Mouse (Mus musculus) cerebral cortex, adult 2 months (tissue): ENCODE results near the gene Miip.

Experiments
- WGBS: fragments of 180-500 bp; shearing (Covaris S2); methylation state at CpG from one replicate; pipeline ENCODE4 v1.1.7; 2018; 5-methylcytosine and 5-hydroxymethylcytosine counted together

The Miip gene

DNA sequence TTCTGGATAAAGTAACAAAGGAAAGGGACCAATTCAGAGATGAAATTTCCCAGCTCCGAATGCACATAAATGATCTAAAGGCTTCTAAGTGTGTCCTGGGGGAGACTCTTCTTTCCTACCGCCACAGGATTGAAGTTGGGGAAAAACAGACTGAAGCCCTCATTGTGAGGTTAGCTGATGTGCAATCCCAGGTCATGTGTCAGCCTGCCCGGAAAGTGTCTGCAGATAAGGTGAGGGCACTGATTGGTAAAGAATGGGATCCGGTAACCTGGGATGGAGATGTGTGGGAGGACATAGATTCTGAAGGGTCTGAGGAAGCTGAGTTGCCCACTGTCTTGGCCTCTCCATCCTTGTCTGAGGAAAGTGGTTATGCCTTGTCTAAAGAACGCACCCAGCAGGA lies 622 bp upstream of the Miip start:
- WGBS, result 7% methylated on average over 5 of the region's 5 CpGs

DNA sequence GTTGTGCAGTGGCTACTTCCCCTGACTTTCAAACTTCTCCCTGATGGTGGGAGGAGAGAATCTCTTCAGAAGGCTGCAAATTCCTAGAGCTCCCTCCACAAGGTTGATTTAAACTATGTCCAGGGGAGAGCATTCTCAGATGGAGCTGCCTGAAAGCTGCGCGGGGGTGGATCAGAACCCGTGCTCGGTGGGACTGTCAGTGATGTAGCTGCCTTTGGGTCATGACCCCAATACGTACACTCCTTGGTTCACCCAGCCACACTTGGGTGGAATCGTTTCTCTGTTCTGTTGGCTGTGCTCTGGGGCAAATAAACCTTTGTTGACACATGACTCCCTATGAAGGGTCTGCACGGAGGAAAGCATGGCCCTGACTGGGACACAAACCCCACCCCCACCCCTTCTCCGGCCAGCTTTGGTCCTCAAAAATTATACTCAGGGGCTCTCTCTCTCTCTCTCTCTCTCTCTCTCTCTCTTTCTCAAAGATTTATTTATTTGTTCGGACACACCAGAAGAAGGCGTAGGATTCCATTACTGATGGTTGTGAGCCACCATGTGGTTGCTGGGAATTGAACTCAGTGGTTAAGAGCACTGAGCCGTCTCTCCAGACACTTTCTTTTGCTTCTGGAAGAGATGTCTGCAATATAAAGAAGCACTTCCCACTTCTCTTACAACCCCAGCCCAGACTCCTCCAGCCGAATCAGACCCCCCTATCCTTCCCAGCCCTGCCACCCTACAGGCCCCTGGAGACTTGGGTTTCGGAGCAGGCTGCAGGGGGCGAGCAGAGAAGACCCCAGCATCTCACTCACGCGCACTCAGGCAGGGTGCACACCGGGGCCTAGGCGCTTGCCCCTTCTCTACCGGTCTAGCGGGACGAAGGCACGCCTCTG lies 810 bp downstream of the Miip start:
- WGBS, result 5% methylated on average over 22 of the region's 22 CpGs

DNA sequence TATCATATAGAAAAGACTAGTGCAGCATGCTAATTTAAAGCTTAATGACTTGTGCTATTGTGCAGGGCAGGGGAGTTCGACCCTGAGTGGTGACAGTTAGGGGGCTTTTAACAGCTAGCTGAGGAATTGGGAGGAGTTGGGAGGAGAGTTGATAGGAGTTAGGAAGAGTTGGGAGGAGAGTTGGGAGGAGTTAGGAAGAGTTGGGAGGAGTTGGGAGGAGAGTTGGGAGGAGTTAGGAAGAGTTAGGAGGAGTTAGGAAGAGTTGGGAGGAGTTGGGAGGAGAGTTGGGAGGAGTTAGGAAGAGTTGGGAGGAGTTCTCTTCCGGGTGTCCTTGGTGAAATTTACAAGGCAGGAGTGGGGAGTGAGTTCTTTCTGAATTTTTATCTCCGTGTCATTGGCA lies 1.8 kb downstream of the Miip start:
- WGBS, result 46% methylated on average over 3 of the region's 3 CpGs

DNA sequence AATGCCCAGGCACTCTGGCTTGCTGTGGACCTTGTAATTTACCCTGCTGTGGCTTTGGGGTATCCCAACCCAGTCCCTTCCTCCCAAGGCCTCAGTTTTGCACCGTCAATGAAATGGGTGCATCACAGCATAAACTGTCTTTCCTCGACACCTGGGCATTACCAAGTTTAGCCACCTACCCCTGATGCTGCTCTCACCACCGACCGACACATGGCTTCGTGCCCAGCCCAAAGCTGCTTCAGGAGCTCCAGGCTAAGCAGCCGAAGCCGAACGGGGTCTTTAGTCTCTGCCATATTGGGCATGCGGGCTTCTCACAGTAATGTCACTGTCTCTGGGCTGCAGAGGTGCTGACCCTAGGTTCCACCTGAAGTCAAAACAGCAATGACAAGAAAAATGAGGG lies 2.6 kb downstream of the Miip start:
- 93% methylated on average over 9 of the region's 9 CpGs for WGBS

DNA sequence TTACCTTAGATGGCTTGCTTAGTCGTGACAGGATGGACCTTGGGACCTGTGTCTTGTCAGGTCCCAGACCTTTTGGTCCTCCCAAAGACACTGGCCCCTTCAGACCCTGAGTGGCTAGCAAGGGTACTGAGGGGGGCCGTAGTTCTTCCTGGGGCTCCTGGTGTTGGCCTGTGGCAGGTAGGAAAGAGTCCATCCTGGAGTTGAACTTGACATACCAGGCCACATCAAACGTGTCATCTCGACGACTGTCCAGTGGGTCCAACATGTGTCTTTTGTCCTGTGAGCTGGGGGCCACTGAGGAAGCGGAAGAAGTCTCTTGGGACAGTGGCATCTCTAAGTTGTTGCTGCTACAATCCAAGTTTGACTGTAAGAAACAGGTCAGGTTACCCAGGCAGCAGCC lies 3.0 kb downstream of the Miip start:
- 92% methylated on average over 6 of the region's 6 CpGs for WGBS

- WGBS, result 94% methylated on average over 3 of the region's 3 CpGs
Measured at GRCm38 (mm10) chr4:147862051-147862450, 6.6 kb downstream of the Miip start.

- WGBS, result 85% methylated on average over 2 of the region's 2 CpGs
Measured at GRCm38 (mm10) chr4:147850776-147851175, 17.8 kb downstream of the Miip start.

DNA sequence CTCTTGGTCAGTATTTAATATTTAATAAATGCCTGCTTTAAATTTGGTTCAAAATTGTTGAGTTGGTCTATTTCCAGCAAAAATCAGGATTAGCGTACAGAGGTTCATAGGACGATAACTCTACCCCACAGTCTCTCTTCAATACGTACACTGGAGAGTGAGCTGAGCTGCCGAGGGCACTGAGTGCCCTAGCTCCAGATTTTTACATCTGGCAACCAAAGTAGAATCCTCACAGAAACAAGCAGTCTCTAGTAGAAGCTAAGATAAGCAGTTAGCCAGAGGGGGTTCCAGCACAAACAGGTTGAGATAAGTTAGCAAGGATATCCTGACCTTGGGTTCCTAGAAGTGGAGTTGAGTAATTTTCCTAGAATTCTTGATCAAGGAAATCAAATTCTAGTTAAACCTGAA lies 20.0 kb downstream of the Miip start:
- 2% methylated on average over 4 of the region's 4 CpGs for WGBS

DNA sequence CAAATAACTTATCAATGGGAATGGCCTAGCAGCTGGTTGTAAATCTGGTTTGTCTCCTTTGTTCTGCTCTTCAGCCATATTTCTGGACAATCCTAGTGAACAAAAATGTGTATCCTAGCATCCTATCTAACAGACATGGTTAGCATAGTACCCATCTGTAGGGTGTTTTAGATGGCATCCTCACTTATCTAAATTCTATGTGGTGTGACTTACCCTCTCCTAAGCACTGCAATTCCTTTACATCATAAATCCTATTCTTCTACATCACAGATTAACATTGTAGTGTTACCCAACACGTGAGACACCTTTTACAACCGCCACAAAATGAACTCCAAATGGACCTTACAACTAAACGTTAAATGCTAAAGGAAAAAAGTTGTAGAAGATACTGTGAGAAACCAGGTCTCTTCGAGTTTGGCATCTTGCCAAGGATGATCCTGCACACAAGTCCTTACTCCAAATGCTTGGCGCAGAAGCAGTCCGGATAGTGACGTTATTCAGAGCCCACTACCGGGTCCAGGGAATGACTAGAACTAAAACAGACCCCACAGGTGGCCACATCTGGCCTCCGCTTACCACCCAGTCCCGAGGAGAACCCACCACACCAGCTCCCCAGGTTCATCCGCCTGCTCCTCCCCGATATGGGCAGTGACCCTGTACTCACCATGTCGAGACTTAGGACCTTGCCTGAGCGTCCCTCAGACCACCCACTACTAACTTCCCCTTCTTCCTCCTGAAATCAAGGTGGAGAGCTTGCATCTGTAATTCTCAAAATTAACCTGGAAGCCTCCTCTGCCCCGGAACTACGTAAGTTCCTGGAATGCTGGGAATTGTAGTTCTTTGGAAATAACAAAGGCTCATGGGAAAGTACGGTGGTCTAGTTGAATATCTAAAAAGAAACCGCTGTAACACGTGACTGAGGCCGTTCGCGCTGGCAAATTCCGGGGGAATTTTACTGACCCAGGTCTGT lies 20.7 kb downstream of the Miip start, which contains the start of gene Zfp933:
Gene Zfp933 (minus strand): TSS at position 753 of the 970 bp plus-strand sequence.
- under 1% methylated on average over 23 of the region's 23 CpGs for WGBS

DNA sequence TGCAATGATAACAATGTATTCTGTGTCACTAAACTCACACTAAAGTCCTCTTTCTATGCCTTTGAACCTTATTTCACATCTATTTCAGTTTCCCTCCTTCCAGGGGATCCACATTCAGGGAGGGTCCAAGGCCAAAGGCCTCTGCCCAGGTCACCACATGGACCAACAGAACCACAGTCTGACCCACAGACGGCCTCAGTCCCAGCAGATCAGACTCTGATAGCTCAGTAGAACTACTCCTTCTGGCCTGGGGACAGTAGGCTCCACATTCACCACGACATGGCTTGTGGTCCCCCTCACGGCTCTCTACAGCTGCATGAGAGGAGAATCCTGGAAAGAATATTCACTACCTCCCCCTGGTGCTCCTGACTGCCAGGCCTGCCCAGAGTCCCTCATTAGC lies 25.7 kb downstream of the Miip start:
- WGBS, result 98% methylated on average over 3 of the region's 3 CpGs

GRCm38 (mm10) chr4:147839282-147839681 lies 29.3 kb downstream of the Miip start:
- WGBS, result 98% methylated on average over 22 of the region's 26 CpGs

DNA sequence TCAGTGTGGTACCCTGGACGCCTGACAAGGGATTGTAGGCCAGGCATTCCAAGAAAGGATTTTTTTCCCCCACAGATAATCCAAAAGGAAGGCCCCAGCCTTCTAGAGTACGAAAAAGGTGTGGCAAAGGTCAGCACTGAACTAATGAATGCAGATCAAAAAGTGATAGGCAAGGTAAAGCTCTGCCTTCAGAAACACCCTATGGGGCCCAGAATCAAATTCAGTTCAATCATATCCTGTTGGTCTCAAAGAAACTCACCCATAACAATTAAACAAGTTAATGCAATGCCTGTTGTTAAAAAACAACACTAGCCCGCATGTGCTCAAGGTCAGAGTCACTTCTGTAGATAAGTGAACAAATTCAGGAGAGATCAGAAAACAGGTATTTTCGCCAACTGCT lies 44.2 kb downstream of the Miip start:
- WGBS, result 96% methylated on average over 4 of the region's 4 CpGs

- WGBS, result 87% methylated on average over 3 of the region's 3 CpGs
Measured at GRCm38 (mm10) chr4:147821414-147821813, 47.2 kb downstream of the Miip start.

- 82% methylated on average over 7 of the region's 7 CpGs for WGBS
Measured at GRCm38 (mm10) chr4:147819659-147820058, 49.0 kb downstream of the Miip start.

DNA sequence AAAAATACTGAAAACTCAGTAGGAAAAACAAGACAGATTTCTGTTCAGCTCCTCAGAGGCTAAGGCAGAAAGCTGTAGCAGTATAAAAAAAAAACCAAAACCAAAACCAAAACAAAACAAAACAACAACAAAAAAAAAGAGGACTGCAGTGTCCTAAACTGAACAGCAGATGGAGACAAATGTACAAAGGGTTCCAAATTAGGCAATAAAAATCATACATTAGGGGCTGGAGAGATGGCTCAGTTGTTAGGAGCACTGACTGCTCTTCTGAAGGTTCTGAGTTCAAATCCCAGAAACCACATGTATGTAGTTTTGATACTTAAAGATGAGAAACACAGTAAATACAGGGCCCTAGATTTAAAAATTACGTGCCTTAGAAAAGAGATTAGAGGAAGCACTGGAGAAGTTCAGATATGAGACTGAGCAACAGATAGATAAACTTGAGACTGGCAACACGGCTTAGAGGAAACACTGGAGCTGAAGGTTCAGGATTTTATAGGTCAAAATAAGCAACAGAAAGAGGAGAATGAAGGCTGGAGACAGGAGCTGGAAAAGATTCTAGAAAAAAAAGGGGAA lies 53.9 kb downstream of the Miip start:
- 67% methylated on average over 2 of the region's 2 CpGs for WGBS

- 38% methylated on average over 5 of the region's 5 CpGs for WGBS
Measured at GRCm38 (mm10) chr4:147813249-147813765, 55.3 kb downstream of the Miip start.
